Mouse (Mus musculus) intestine, embryonic 16.5 days (tissue): ENCODE measurements at regions not wholly inside any gene's neighbourhood (a gene's known extent, or its start where the extent isn't known, plus 50 kb on each side); places are given as distances from the start of the nearest gene placed in this dataset.

Experiments used
- ATAC-seq: fragments of 200-750 bp; cut with Nextera tagmentation; 2 replicates; pipeline ENCODE4 v1.8.0; 2017; ENCODE audit warnings: moderate TSS enrichment, moderate library complexity
- H3K27ac ChIP-seq: fragments of 300-500 bp; sonication (generic); 2 replicates; pipeline ENCODE4 v1.5.1; 2014; ENCODE audit warnings: mild to moderate bottlenecking, low read length
- H3K27me3 ChIP-seq: fragments of 300-500 bp; sonication (generic); replicated peaks from 2 replicates; pipeline ENCODE4 v1.6.1; 2014; ENCODE audit warnings: low read length, control low read depth, mixed read lengths; ENCODE audit not compliant: control insufficient read depth, insufficient read depth
- H3K36me3 ChIP-seq: fragments of 300-500 bp; sonication (generic); 2 replicates; pipeline ENCODE4 v1.6.1; 2014; ENCODE audit warnings: low read length, control low read depth; ENCODE audit not compliant: control insufficient read depth, insufficient read depth
- H3K4me1 ChIP-seq: fragments of 300-500 bp; sonication (generic); 2 replicates; pipeline ENCODE4 v1.6.1; 2014; ENCODE audit warnings: low read length, control low read depth, mixed read lengths; ENCODE audit not compliant: control insufficient read depth, insufficient read depth
- H3K4me2 ChIP-seq: fragments of 300-500 bp; sonication (generic); 2 replicates; pipeline ENCODE4 v1.6.1; 2014; ENCODE audit warnings: low read depth, low read length, control low read depth
- H3K4me3 ChIP-seq: fragments of 300-500 bp; sonication (generic); 2 replicates; pipeline ENCODE4 v1.5.1; 2014; ENCODE audit warnings: mild to moderate bottlenecking, low read length
- H3K9ac ChIP-seq: fragments of 300-500 bp; sonication (generic); 2 replicates; pipeline ENCODE4 v1.6.1; 2014; ENCODE audit warnings: low read depth, low read length
- H3K9me3 ChIP-seq: fragments of 300-500 bp; sonication (generic); 2 replicates; pipeline ENCODE4 v1.6.1; 2016; ENCODE audit warnings: low read length, control low read depth; ENCODE audit not compliant: control insufficient read depth
- WGBS: fragments of 180-500 bp; shearing (Covaris S2); extraction: QIAGEN DNeasy Blood & Tissue Kit; methylation state at CpG from one replicate; pipeline ENCODE4 v1.1.7; 2014; 5-methylcytosine and 5-hydroxymethylcytosine counted together

DNA sequence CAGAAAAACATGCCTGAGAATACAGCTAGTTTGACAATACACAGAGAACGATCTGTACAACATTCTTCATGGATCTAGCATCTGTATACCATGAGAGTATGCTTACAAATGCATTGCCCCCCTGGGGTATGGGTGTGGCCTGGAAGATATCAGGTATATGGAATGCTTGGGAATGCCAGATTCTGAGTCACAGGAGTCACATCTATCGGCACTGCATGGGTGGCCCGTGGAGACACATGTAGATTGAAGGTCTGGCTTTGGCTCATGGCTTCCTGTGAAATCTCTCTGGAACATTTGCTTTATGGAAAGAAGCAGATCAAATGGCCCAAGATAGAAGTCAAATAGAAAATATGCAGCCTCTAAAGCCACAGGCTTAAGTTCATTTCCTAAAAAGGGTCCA lies 59.6 kb downstream of the Kcne4 start:
- WGBS, result 75% methylated on average over 3 of the region's 3 CpGs
- Histone ChIP-seq H3K4me3 (no peak overlapping the region), H3K4me2 (no peak overlapping the region), H3K9ac (no peak overlapping the region), H3K9me3 (no peaks in the 10 kb centered on the region), H3K27ac (no peak overlapping the region), H3K27me3 (no peaks in the 10 kb centered on the region), H3K36me3 (no peaks in the 10 kb centered on the region), H3K4me1 (no peaks in the 10 kb centered on the region)
- no peak for ATAC-seq

DNA sequence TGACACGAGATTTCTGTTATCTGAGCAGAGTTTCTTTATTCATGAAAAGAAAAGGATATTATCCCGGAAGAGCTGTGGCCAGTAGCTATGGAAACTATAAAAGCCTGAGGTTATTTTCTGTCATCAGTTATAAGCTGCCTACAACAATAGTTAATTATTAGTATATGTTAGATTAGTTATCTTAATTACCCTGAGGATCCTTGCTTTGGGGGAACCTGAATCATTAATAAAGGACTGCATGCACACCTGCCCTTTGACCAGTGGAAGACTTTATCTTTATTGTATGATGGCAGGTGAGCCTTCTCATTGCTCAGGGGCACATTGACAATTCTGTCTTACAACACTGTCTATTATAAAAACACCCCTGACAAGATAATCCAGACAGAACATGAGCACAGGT lies 62.7 kb downstream of the Kcne4 start:
- no peaks in the 10 kb centered on the region for H3K4me1 ChIP-seq
- no peaks in the 10 kb centered on the region for H3K36me3 ChIP-seq
- H3K4me2 ChIP-seq, result no peak overlapping the region
- 59% methylated on average over 2 of the region's 2 CpGs for WGBS
- no peak overlapping the region for H3K4me3 ChIP-seq
- H3K9ac ChIP-seq, result no peak overlapping the region
- H3K9me3 ChIP-seq, result no peaks in the 10 kb centered on the region
- ATAC-seq, result peak; percentile 94
- no peaks in the 10 kb centered on the region for H3K27me3 ChIP-seq
- H3K27ac ChIP-seq, result no peak overlapping the region; the same call in 1 of the 2 replicates

DNA sequence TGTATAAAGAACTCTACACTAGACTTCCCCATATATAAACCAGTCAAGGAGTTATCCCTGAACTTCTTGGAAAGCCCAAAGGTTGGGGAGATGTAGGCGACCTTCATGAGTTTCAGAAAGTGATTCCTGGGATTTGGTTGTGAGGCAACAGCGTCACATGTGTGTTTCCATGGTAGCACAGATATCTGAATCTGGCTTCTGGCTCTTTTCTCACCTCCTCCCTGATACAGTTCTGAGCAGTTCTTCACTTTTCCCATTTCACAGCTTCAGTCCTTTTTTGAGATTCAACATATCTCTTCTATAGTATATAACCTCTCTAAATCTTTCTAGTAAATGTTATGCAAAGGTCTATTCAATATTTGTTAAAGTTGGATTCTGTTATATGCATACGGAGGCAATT lies 65.9 kb downstream of the Kcne4 start:
- Histone ChIP-seq H3K27ac (no peak overlapping the region), H3K9ac (no peak overlapping the region), H3K27me3 (no peaks in the 10 kb centered on the region), H3K9me3 (no peaks in the 10 kb centered on the region), H3K4me1 (no peaks in the 10 kb centered on the region), H3K36me3 (no peaks in the 10 kb centered on the region), H3K4me3 (no peak overlapping the region), H3K4me2 (no peak overlapping the region)
- WGBS, result 87% methylated on average over 3 of the region's 3 CpGs
- no peak for ATAC-seq

DNA sequence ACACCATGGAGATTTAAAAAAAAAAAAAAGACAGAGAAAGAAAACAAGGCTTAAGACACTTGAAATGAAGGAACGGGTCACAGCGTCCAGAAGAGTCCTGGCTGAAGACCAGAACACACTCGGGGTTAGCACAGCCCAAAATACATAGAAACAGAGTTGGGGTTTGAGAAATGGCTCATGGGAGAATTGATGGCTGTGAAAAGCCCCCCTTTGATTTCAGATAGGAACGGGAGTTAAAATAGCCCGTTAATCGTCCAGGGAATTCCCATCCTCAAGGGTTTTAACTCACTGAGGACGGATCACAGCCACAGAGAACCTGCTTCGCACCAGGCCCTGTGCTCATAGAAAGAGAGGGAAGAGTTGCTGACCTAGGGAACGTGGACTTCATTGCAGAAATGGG lies 72.7 kb downstream of the Kcne4 start:
- no peak overlapping the region for H3K4me3 ChIP-seq
- H3K4me2 ChIP-seq, result no peak overlapping the region
- H3K4me1 ChIP-seq, result no peaks in the 10 kb centered on the region
- no peaks in the 10 kb centered on the region for H3K36me3 ChIP-seq
- no peaks in the 10 kb centered on the region for H3K27me3 ChIP-seq
- H3K9me3 ChIP-seq, result no peaks in the 10 kb centered on the region
- no peak overlapping the region for H3K27ac ChIP-seq
- WGBS, result 77% methylated on average over 9 of the region's 9 CpGs
- ATAC-seq, result no peak
- no peak overlapping the region for H3K9ac ChIP-seq

DNA sequence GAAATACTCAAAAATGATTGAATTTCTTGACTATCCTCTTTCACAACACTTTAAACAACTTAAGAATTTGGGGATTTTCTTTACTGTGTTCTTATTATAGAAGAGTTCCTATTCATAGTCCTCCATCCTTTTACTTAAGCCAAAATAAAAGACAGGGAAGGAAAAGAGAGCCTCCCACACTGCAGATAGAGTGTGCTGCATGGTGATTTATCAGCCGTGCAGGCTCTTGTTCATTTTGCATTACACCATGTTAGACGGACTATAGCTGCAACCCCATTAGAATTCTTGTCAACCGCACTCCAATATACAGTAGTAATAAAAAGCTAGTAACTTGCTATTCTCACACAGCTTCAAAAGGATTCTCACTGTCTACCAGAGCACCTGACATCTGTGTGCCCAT lies 74.8 kb downstream of the Kcne4 start:
- Histone ChIP-seq H3K9ac (no peak overlapping the region), H3K4me3 (no peak overlapping the region), H3K27ac (no peak overlapping the region), H3K27me3 (no peaks in the 10 kb centered on the region), H3K9me3 (no peaks in the 10 kb centered on the region), H3K36me3 (no peaks in the 10 kb centered on the region), H3K4me2 (no peak overlapping the region), H3K4me1 (no peaks in the 10 kb centered on the region)
- 82% methylated on average over 3 of the region's 3 CpGs for whole genome bisulfite sequencing
- ATAC-seq, result no peak

DNA sequence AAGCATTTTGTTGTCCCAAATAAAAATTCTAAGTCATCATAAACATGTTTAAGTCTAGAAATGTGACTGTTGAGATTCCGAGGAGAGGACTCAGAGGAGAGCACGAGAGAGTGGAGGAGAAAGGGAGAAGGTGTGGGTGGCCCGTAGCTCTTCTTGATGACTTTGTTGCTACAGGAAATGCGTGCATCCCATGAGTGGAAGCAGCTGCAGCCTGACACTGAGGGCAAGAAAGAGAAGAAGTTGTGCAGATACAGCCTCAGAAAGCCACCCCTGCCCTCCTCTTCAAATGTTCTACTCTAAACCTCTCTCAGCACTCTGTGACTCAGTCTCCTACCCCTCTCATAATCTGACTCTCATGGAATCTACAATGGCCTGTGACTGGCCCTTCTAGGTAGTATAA lies 77.7 kb downstream of the Kcne4 start:
- ATAC-seq, result no peak
- WGBS, result 54% methylated on average over 4 of the region's 4 CpGs
- no peaks in the 10 kb centered on the region for H3K27me3 ChIP-seq

DNA sequence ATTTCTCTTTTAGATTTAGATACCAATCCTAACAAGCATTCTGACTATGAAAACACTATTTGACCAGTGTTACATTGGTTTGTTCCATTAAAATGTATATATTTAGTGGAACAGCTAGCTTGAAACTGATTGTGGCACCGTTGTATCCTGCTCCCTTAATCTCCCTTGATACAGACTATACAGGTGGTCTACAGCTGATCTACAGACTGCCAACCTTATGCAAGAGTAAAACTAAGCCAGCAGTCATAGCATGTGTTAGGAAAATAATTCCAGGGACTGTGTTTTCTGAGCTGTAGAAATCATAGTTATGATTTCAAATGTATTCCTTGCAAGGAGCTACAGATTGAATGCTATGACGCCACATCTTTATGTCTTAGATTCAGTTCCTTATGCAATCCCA lies 78.6 kb downstream of the Kcne4 start:
- no peaks in the 10 kb centered on the region for H3K9me3 ChIP-seq
- H3K4me1 ChIP-seq, result no peaks in the 10 kb centered on the region
- no peak for ATAC-seq
- H3K9ac ChIP-seq, result no peak overlapping the region
- H3K27me3 ChIP-seq, result no peaks in the 10 kb centered on the region
- no peak overlapping the region for H3K27ac ChIP-seq
- WGBS, result 91% methylated on average over 2 of the region's 2 CpGs
- H3K36me3 ChIP-seq, result no peaks in the 10 kb centered on the region
- no peak overlapping the region for H3K4me3 ChIP-seq
- no peak overlapping the region for H3K4me2 ChIP-seq

More for the DNA sequence above, 77.7 kb downstream of the Kcne4 start:
- no peak overlapping the region for H3K9ac ChIP-seq
- H3K4me3 ChIP-seq, result no peak overlapping the region
- no peak overlapping the region for H3K4me2 ChIP-seq
- H3K4me1 ChIP-seq, result no peaks in the 10 kb centered on the region
- H3K36me3 ChIP-seq, result no peaks in the 10 kb centered on the region
- H3K27ac ChIP-seq, result no peak overlapping the region
- H3K9me3 ChIP-seq, result no peaks in the 10 kb centered on the region

DNA sequence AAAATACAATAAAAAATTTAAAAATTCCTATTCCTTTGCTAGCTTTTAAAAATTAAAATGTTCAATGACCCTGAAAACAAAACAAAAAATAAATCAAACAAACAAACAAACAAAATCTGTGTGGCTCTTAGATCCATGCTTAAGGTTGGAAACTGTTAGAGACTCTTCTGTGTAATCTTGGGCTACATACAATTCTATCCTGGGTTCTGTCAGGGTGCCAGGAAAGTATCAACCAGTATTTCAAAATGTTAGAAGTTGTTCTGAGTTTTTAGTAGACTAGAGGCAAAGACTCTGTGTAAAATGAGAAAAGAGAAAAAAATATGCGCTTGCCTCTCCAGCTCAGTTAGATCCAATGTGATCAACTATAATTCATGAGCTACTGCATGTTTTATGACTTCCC lies 91.0 kb downstream of the Kcne4 start:
- no peak overlapping the region for H3K4me3 ChIP-seq
- no peak overlapping the region for H3K4me2 ChIP-seq
- no peak for ATAC-seq
- H3K27me3 ChIP-seq, result no peaks in the 10 kb centered on the region
- no peaks in the 10 kb centered on the region for H3K4me1 ChIP-seq
- no peak overlapping the region for H3K27ac ChIP-seq
- no peaks in the 10 kb centered on the region for H3K36me3 ChIP-seq
- no peaks in the 10 kb centered on the region for H3K9me3 ChIP-seq
- 67% methylated on average over 1 of the region's 1 CpGs for WGBS
- no peak overlapping the region for H3K9ac ChIP-seq

DNA sequence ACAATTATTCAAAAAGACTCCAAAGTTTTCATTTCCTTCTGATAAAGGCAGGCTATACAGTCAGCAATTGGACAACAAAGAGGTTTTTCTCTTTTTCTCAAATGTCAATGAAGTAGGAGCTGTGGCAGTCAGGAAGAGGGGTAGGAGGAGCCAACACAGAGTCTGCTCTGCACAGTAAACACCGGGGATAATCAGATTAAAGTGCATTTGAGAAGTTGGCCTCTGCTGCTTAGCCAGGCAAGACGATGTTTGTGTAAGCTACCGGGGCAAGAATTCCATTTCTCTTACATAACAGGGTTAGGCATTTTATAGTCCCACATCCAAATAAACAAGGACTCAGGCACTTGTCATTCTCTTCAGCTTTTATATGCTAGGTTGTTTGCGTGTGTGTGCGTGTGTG lies 91.4 kb downstream of the Kcne4 start:
- peak; percentile 60 for ATAC-seq
- Histone ChIP-seq H3K27ac (no peak overlapping the region), H3K4me3 (no peak overlapping the region), H3K9me3 (no peaks in the 10 kb centered on the region), H3K27me3 (no peaks in the 10 kb centered on the region), H3K4me1 (no peaks in the 10 kb centered on the region), H3K36me3 (no peaks in the 10 kb centered on the region), H3K4me2 (no peak overlapping the region), H3K9ac (no peak overlapping the region)
- 25% methylated on average over 5 of the region's 5 CpGs for WGBS

DNA sequence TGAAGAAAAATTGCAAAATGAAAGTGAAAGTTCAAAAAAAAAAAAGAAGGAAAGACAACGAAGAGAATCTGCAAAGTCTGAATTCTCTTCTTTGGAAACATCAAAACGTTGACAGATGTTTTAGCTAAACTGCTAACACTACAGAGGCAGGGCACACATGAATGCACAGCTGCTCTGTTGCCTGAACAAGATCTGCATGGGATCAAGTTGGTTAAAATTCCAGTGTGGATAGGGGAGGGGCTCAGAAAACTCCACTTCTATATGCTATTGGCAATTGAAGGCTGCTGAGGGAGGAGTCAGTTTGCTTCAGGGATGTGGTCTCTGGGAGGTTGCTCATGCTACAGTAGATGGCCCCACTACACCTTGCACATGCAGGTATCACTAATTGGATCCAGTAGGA lies 97.2 kb downstream of the Kcne4 start:
- Histone ChIP-seq H3K4me2 (no peak overlapping the region), H3K27me3 (no peaks in the 10 kb centered on the region), H3K27ac (no peak overlapping the region), H3K36me3 (no peaks in the 10 kb centered on the region), H3K9me3 (no peaks in the 10 kb centered on the region), H3K4me1 (no peaks in the 10 kb centered on the region), H3K9ac (no peak overlapping the region), H3K4me3 (no peak overlapping the region)
- no peak for ATAC-seq
- WGBS, result 39% methylated on average over 2 of the region's 2 CpGs
